ENCODE assay signal across 27 mouse cellular contexts in genomic region chr17:74501085-74501484, GRCm38 (mm10). TPM values are rescaled to one million over a fixed set of nuclear protein-coding genes. Genes with fewer than 3 reads are reported as not detected.
A peak's percentile ranks its signal among the peaks of the same experiment; 100 is the strongest.
DNase-seq lines count a peak whose midpoint lies in the region; ATAC-seq and TF ChIP-seq lines count a peak whose summit lies in the region.
"Had no signal": no experiment of that assay in that cellular context is flagged by ENCODE, and none has a peak within 500 bp of the region (broad histone marks: within the 10 kb centered on the region; RNA-seq: fewer than 3 reads in every experiment).

No protein-coding gene starts in this region.

- no peak overlapping the region for H3K4me2 ChIP-seq in liver, postnatal 0 days (ENCODE audit: low read depth, low read length)
- H3K4me2 ChIP-seq in liver, embryonic 12.5 days = no peak overlapping the region
- H3K4me2 ChIP-seq: embryonic facial prominence, embryonic 13.5 days; hindbrain, embryonic 15.5 days; liver, embryonic 15.5 days; midbrain, embryonic 12.5 days had no signal

- peaks cover 48% of the 10 kb centered on the region for H3K36me3 ChIP-seq in liver, postnatal 0 days (replicated peaks; ENCODE audit: insufficient read depth, low read length)
- peaks cover 44% of the 10 kb centered on the region for H3K36me3 ChIP-seq in liver, embryonic 12.5 days

- no peaks in the 10 kb centered on the region for H3K4me1 ChIP-seq in liver, postnatal 0 days (ENCODE audit: insufficient read depth)
- no peaks in the 10 kb centered on the region for H3K4me1 ChIP-seq in liver, embryonic 12.5 days
- H3K4me1 ChIP-seq: embryonic facial prominence, embryonic 13.5 days; hindbrain, embryonic 10.5 days; hindbrain, embryonic 15.5 days; liver, embryonic 15.5 days; megakaryocyte, embryonic 14.5 days; midbrain, embryonic 12.5 days had no signal

- DNase-seq in liver, postnatal 0 days = no peak
- peak; percentile 1 for DNase-seq in T-cell, adult 2 months (ENCODE audit: low spot score)
- DNase-seq in right cerebral cortex, postnatal 25 days = no peak
- DNase-seq in layer of hippocampus, adult 11-12 months (ENCODE audit: low spot score) = no peak
- DNase-seq in adrenal gland, postnatal 36 days = no peak
- DNase-seq: adrenal gland, adult 8-10 months; cerebellum, adult 11-12 months; cerebellum, adult 9-11 months; forebrain, postnatal 0 days; heart, postnatal 14 days; kidney, postnatal 14 days; liver; lung, postnatal 4 days; spleen, adult 18-20 months; thymus, adult 18-20 months; thymus, postnatal 25 days had no signal

- H3K27ac ChIP-seq in liver, postnatal 0 days (ENCODE audit: low read depth) = no peak overlapping the region
- H3K27ac ChIP-seq in liver, embryonic 12.5 days = no peak overlapping the region
- H3K27ac ChIP-seq: embryonic facial prominence, embryonic 13.5 days; hindbrain, embryonic 10.5 days; hindbrain, embryonic 15.5 days; liver, embryonic 15.5 days; midbrain, embryonic 12.5 days; stomach, postnatal 0 days had no signal

- no peaks in the 10 kb centered on the region for H3K9me3 ChIP-seq in liver, postnatal 0 days (ENCODE audit: low read length)
- H3K9me3 ChIP-seq in liver, embryonic 12.5 days (replicated peaks) = no peaks in the 10 kb centered on the region
- H3K9me3 ChIP-seq: embryonic facial prominence, embryonic 13.5 days; hindbrain, embryonic 10.5 days; hindbrain, embryonic 15.5 days; liver, embryonic 15.5 days; megakaryocyte, embryonic 14.5 days; midbrain, embryonic 12.5 days had no signal

- no peaks in the 10 kb centered on the region for H3K27me3 ChIP-seq in liver, postnatal 0 days (ENCODE audit: insufficient read depth, low read length)
- H3K27me3 ChIP-seq in liver, embryonic 12.5 days (replicated peaks) = no peaks in the 10 kb centered on the region
- H3K27me3 ChIP-seq: embryonic facial prominence, embryonic 13.5 days; hindbrain, embryonic 15.5 days; liver, embryonic 15.5 days; megakaryocyte, embryonic 14.5 days; midbrain, embryonic 12.5 days had no signal

- TF ChIP-seq CTCF in liver, postnatal 0 days (IDR thresholded peaks at IDR 0.05; ENCODE audit: low read depth) = no peak

- H3K4me3 ChIP-seq in liver, postnatal 0 days (ENCODE audit: low read depth, low read length) = no peak overlapping the region
- no peak overlapping the region for H3K4me3 ChIP-seq in liver, embryonic 12.5 days
- H3K4me3 ChIP-seq: embryonic facial prominence, embryonic 13.5 days; erythroblast, embryonic 14.5 days; hindbrain, embryonic 10.5 days; hindbrain, embryonic 15.5 days; liver, embryonic 15.5 days; megakaryocyte, embryonic 14.5 days; midbrain, embryonic 12.5 days had no signal

- 0 out of 2 replicates have a peak, but pooled peaks have one; percentile 19 for ATAC-seq in liver, postnatal 0 days
- ATAC-seq in liver, embryonic 12.5 days = no peak
- peak; percentile 21 for ATAC-seq in inflammation-experienced regulatory T-cells, adult 6 months
- ATAC-seq: forebrain, postnatal 0 days; intestine, postnatal 0 days had no signal

- no peak overlapping the region for H3K9ac ChIP-seq in liver, postnatal 0 days (replicated peaks)
- no peak overlapping the region for H3K9ac ChIP-seq in liver, embryonic 12.5 days
- H3K9ac ChIP-seq: embryonic facial prominence, embryonic 13.5 days; forebrain, postnatal 0 days; hindbrain, embryonic 15.5 days; liver, embryonic 15.5 days; midbrain, embryonic 12.5 days had no signal

- TF ChIP-seq EP300 in liver, postnatal 0 days (IDR thresholded peaks at IDR 0.05; ENCODE audit: low read depth) = no peak

RNA-seq across cellular contexts. Expression of gene Yipf4, which starts 11.8 kb away (rescaled TPM):
- 59.5 and 67.1 TPM in 2 replicates for polyA plus RNA-seq in liver, postnatal 0 days (2015; fragmentation: Nextera tagmentation; extraction: Ambion mirVana)
- 63.2 and 64.7 TPM in 2 replicates for polyA plus RNA-seq in liver, embryonic 12.5 days (2016; fragmentation: Nextera tagmentation; extraction: Ambion mirVana)
- polyA plus RNA-seq in inflammation-experienced regulatory T-cells, adult 6 months (2017; shearing (Covaris generic)) = 10 to 100 TPM in 2 of 3 experiments, 1 to 10 TPM in 1; 9.2 to 20.0 (median 17.8) TPM
- total RNA-seq in adrenal gland, postnatal 36 days (2021) = 100 to 1,000 TPM; 130 to 132 TPM

RNA-seq across cellular contexts. Expression of gene Birc6, which starts 27.0 kb away (rescaled TPM):
- polyA plus RNA-seq in liver, postnatal 0 days (2015; fragmentation: Nextera tagmentation; extraction: Ambion mirVana) = 31.2 and 40.6 TPM in 2 replicates
- polyA plus RNA-seq in liver, embryonic 12.5 days (2016; fragmentation: Nextera tagmentation; extraction: Ambion mirVana) = 50.8 and 51.3 TPM in 2 replicates
- 100 to 1,000 TPM; 182 to 257 (median 187) TPM for polyA plus RNA-seq in inflammation-experienced regulatory T-cells, adult 6 months (2017; shearing (Covaris generic))
- total RNA-seq in adrenal gland, postnatal 36 days (2021) = 100 to 1,000 TPM; 131 to 136 TPM

RNA-seq across cellular contexts. Expression of gene Nlrc4, which starts 42.1 kb away (rescaled TPM):
- 0.50 and 0.53 TPM in 2 replicates for polyA plus RNA-seq in liver, postnatal 0 days (2015; fragmentation: Nextera tagmentation; extraction: Ambion mirVana)
- polyA plus RNA-seq in liver, embryonic 12.5 days (2016; fragmentation: Nextera tagmentation; extraction: Ambion mirVana) = 0.26 and 0.33 TPM in 2 replicates
- polyA plus RNA-seq in inflammation-experienced regulatory T-cells, adult 6 months (2017; shearing (Covaris generic)) = 1 to 10 TPM in 1 of 3 experiments, under 1 TPM in 2; 0.83 to 1.1 (median 0.93) TPM
- total RNA-seq in adrenal gland, postnatal 36 days (2021) = under 1 TPM; 0.50 to 0.69 TPM
- polyA plus RNA-seq: erythroblast, embryonic 14.5 days had no signal
